Mouse (Mus musculus) embryonic facial prominence, embryonic 15.5 days (tissue): Measurements from ENCODE around the gene Sstr5. TPM values are rescaled to one million over a fixed set of nuclear protein-coding genes. Genes with fewer than 3 reads are reported as not detected.

ENCODE experiments used
- ATAC-seq: fragments of 200-750 bp; cut with Nextera tagmentation; 2 replicates; pipeline ENCODE4 v1.8.0; 2017; ENCODE audit warnings: low read depth, moderate TSS enrichment; ENCODE audit not compliant: insufficient number of reproducible peaks, low FRiP score, low TSS enrichment
- H3K27ac ChIP-seq: fragments of 300-500 bp; sonication (generic); replicated peaks from 2 replicates; pipeline ENCODE4 v1.5.1; 2015; ENCODE audit warnings: mild to moderate bottlenecking, inconsistent platforms
- H3K27me3 ChIP-seq: fragments of 300-500 bp; sonication (generic); 2 replicates; pipeline ENCODE4 v1.6.1; 2015; ENCODE audit warnings: inconsistent platforms
- H3K36me3 ChIP-seq: fragments of 300-500 bp; sonication (generic); 2 replicates; pipeline ENCODE4 v1.6.1; 2015; ENCODE audit warnings: mild to moderate bottlenecking, inconsistent platforms
- H3K4me1 ChIP-seq: fragments of 300-500 bp; sonication (generic); 2 replicates; pipeline ENCODE4 v1.6.1; 2015; ENCODE audit warnings: inconsistent platforms
- H3K4me2 ChIP-seq: fragments of 300-500 bp; sonication (generic); replicated peaks from 2 replicates; pipeline ENCODE4 v1.6.1; 2015; ENCODE audit warnings: mild to moderate bottlenecking, inconsistent platforms
- H3K4me3 ChIP-seq: fragments of 300-500 bp; sonication (generic); replicated peaks from 2 replicates; pipeline ENCODE4 v1.5.1; 2015; ENCODE audit warnings: mild to moderate bottlenecking, inconsistent platforms
- H3K9ac ChIP-seq: fragments of 300-500 bp; sonication (generic); 2 replicates; pipeline ENCODE4 v1.6.1; 2015; ENCODE audit warnings: inconsistent platforms
- H3K9me3 ChIP-seq: fragments of 300-500 bp; sonication (generic); replicated peaks from 2 replicates; pipeline ENCODE4 v1.6.1; 2016; ENCODE audit warnings: inconsistent platforms
- WGBS: fragments of 180-500 bp; shearing (Covaris S2); methylation state at CpG from one replicate; pipeline ENCODE4 v1.1.7; 2015; 5-methylcytosine and 5-hydroxymethylcytosine counted together
- polyA plus RNA-seq: library from polyadenylated mRNA; unstranded; fragments of >200 nt; fragmentation: Nextera tagmentation; extraction: Ambion mirVana; gene quantifications from 2 replicates; pipeline ENCODE4 v1.2.1, GENCODE M21; 2015

Gene Sstr5
- polyA plus RNA-seq, 1 experiment from 2014 or later = 0.27 TPM

GRCm38 (mm10) chr17:25472044-25472443 lies 25.0 kb downstream of the Sstr5 start:
- no peak overlapping the region for H3K9ac ChIP-seq
- H3K4me1 ChIP-seq = peaks cover 16% of the 10 kb centered on the region; the same call in 1 of the 2 replicates
- no peak overlapping the region for H3K4me2 ChIP-seq
- WGBS = 46% methylated on average over 14 of the region's 14 CpGs
- peaks cover 28% of the 10 kb centered on the region for H3K27me3 ChIP-seq
- H3K36me3 ChIP-seq = no peaks in the 10 kb centered on the region
- ATAC-seq = no peak
- no peak overlapping the region for H3K27ac ChIP-seq
- H3K9me3 ChIP-seq = no peaks in the 10 kb centered on the region
- no peak overlapping the region for H3K4me3 ChIP-seq

- peaks cover 28% of the 10 kb centered on the region for H3K27me3 ChIP-seq
- H3K9me3 ChIP-seq = no peaks in the 10 kb centered on the region
- 53% methylated on average over 8 of the region's 8 CpGs for WGBS
- no peak overlapping the region for H3K9ac ChIP-seq
- H3K4me3 ChIP-seq = no peak overlapping the region
- no peak for ATAC-seq
- H3K4me1 ChIP-seq = peaks cover 16% of the 10 kb centered on the region; the same call in 1 of the 2 replicates
- no peaks in the 10 kb centered on the region for H3K36me3 ChIP-seq
- H3K27ac ChIP-seq = no peak overlapping the region
- H3K4me2 ChIP-seq = no peak overlapping the region
Measured at GRCm38 (mm10) chr17:25471418-25471817, 25.7 kb downstream of the Sstr5 start.

- H3K9me3 ChIP-seq = no peaks in the 10 kb centered on the region
- no peak for ATAC-seq
Measured at GRCm38 (mm10) chr17:25469798-25470197, 27.3 kb downstream of the Sstr5 start.

GRCm38 (mm10) chr17:25468301-25468700 lies 28.8 kb downstream of the Sstr5 start:
- Histone ChIP-seq H3K9me3 (no peaks in the 10 kb centered on the region), H3K4me2 (no peak overlapping the region), H3K36me3 (no peaks in the 10 kb centered on the region), H3K4me3 (no peak overlapping the region), H3K27ac (no peak overlapping the region), H3K27me3 (peaks cover 23% of the 10 kb centered on the region), H3K9ac (no peak overlapping the region), H3K4me1 (no peaks in the 10 kb centered on the region)
- WGBS = 67% methylated on average over 6 of the region's 6 CpGs
- ATAC-seq = no peak

More at GRCm38 (mm10) chr17:25469798-25470197, 27.3 kb downstream of the Sstr5 start:
- no peak overlapping the region for H3K4me2 ChIP-seq
- no peak overlapping the region for H3K9ac ChIP-seq
- 20% methylated on average over 8 of the region's 8 CpGs for WGBS
- no peak overlapping the region for H3K27ac ChIP-seq
- H3K27me3 ChIP-seq = peaks cover 28% of the 10 kb centered on the region
- no peaks in the 10 kb centered on the region for H3K36me3 ChIP-seq
- peaks cover 10% of the 10 kb centered on the region; the same call in 1 of the 2 replicates for H3K4me1 ChIP-seq
- no peak overlapping the region for H3K4me3 ChIP-seq

- Histone ChIP-seq H3K9ac (no peak overlapping the region), H3K36me3 (no peaks in the 10 kb centered on the region), H3K4me1 (peaks cover 2% of the 10 kb centered on the region; the same call in 1 of the 2 replicates), H3K4me2 (no peak overlapping the region), H3K27me3 (peaks cover 18% of the 10 kb centered on the region), H3K27ac (no peak overlapping the region), H3K9me3 (no peaks in the 10 kb centered on the region), H3K4me3 (no peak overlapping the region)
- ATAC-seq = no peak
- WGBS = 69% methylated on average over 6 of the region's 6 CpGs
Measured at GRCm38 (mm10) chr17:25467781-25468180, 29.3 kb downstream of the Sstr5 start.

- no peaks in the 10 kb centered on the region for H3K36me3 ChIP-seq
- no peaks in the 10 kb centered on the region for H3K9me3 ChIP-seq
- no peak overlapping the region for H3K4me3 ChIP-seq
- no peak overlapping the region for H3K27ac ChIP-seq
- 75% methylated on average over 2 of the region's 2 CpGs for WGBS
- H3K27me3 ChIP-seq = peaks cover 6% of the 10 kb centered on the region; the same call in 1 of the 2 replicates
- no peak overlapping the region for H3K4me2 ChIP-seq
- ATAC-seq = no peak
- H3K9ac ChIP-seq = no peak overlapping the region
- H3K4me1 ChIP-seq = peaks cover 10% of the 10 kb centered on the region
Measured at GRCm38 (mm10) chr17:25466257-25466656, 30.8 kb downstream of the Sstr5 start.

GRCm38 (mm10) chr17:25464091-25464490 lies 33.0 kb downstream of the Sstr5 start:
- no peak overlapping the region for H3K4me3 ChIP-seq
- no peak overlapping the region for H3K27ac ChIP-seq
- 75% methylated on average over 4 of the region's 4 CpGs for WGBS
- H3K4me1 ChIP-seq = peaks cover 10% of the 10 kb centered on the region
- H3K36me3 ChIP-seq = no peaks in the 10 kb centered on the region
- no peak for ATAC-seq
- H3K9me3 ChIP-seq = no peaks in the 10 kb centered on the region
- no peaks in the 10 kb centered on the region for H3K27me3 ChIP-seq
- H3K4me2 ChIP-seq = no peak overlapping the region
- no peak overlapping the region for H3K9ac ChIP-seq

GRCm38 (mm10) chr17:25463326-25463945 lies 33.7 kb downstream of the Sstr5 start:
- Histone ChIP-seq H3K4me3 (no peak overlapping the region), H3K27ac (no peak overlapping the region), H3K36me3 (no peaks in the 10 kb centered on the region), H3K9me3 (no peaks in the 10 kb centered on the region), H3K9ac (no peak overlapping the region), H3K4me1 (peaks cover 10% of the 10 kb centered on the region), H3K4me2 (no peak overlapping the region), H3K27me3 (no peaks in the 10 kb centered on the region)
- 54% methylated on average over 4 of the region's 4 CpGs for WGBS
- no peak for ATAC-seq

GRCm38 (mm10) chr17:25462236-25462875 lies 34.7 kb downstream of the Sstr5 start:
- Histone ChIP-seq H3K27ac (no peak overlapping the region), H3K4me2 (no peak overlapping the region), H3K4me1 (peaks cover 10% of the 10 kb centered on the region), H3K27me3 (no peaks in the 10 kb centered on the region), H3K36me3 (no peaks in the 10 kb centered on the region), H3K4me3 (no peak overlapping the region), H3K9me3 (no peaks in the 10 kb centered on the region), H3K9ac (no peak overlapping the region)
- ATAC-seq = no peak
- WGBS = 26% methylated on average over 9 of the region's 9 CpGs

GRCm38 (mm10) chr17:25456540-25456939 lies 40.5 kb downstream of the Sstr5 start:
- Histone ChIP-seq H3K27ac (no peak overlapping the region), H3K4me3 (no peak overlapping the region), H3K27me3 (no peaks in the 10 kb centered on the region), H3K4me1 (no peaks in the 10 kb centered on the region), H3K36me3 (no peaks in the 10 kb centered on the region), H3K4me2 (no peak overlapping the region), H3K9ac (no peak overlapping the region), H3K9me3 (no peaks in the 10 kb centered on the region)
- ATAC-seq = no peak
- WGBS = 53% methylated on average over 8 of the region's 8 CpGs

GRCm38 (mm10) chr17:25454272-25454671 lies 42.8 kb downstream of the Sstr5 start, which contains the start of gene Tekt4:
TSS of gene Tekt4 (plus strand) at chr17:25454615.
- H3K4me2 ChIP-seq = no peak within 1 kb of the TSS
- WGBS = 45% methylated on average over 2 of the region's 2 CpGs
- no peak within 1 kb of the TSS for H3K9ac ChIP-seq
- H3K9me3 ChIP-seq = no peaks in the 10 kb centered on the region
- no peaks in the 10 kb centered on the region for H3K27me3 ChIP-seq
- H3K4me3 ChIP-seq = no peak within 1 kb of the TSS
- no peak for ATAC-seq
- H3K27ac ChIP-seq = no peak within 1 kb of the TSS
- H3K36me3 ChIP-seq = no peaks in the 10 kb centered on the region
- no peaks in the 10 kb centered on the region for H3K4me1 ChIP-seq
